Mouse (Mus musculus) gastrocnemius, postnatal 4 days (tissue): ENCODE results near the gene Gm21834. TPM values are rescaled to one million over a fixed set of nuclear protein-coding genes. Genes with fewer than 3 reads are reported as not detected.

Experiments
- DNase-seq, 2 experiments: peaks; one replicate each; pipeline ENCODE4 v3.0.0; 2021 to 2022; ENCODE audit warnings: low spot score in 2 of 2, mixed read lengths in 2 of 2
- long read RNA-seq, 2 experiments: library from polyadenylated mRNA; stranded (forward); transcript quantifications; one replicate each; pipeline ENCODE4 v2.0.0; 2021
- total RNA-seq, 2 experiments: library from RNA; stranded (reverse); gene quantifications; 2 replicates each; pipeline ENCODE4 v1.2.3; 2021

The Gm21834 gene
- not detected for total RNA-seq
- long read RNA-seq, experiment 1, result 0 reads
- long read RNA-seq, experiment 2, result 0 reads

DNA sequence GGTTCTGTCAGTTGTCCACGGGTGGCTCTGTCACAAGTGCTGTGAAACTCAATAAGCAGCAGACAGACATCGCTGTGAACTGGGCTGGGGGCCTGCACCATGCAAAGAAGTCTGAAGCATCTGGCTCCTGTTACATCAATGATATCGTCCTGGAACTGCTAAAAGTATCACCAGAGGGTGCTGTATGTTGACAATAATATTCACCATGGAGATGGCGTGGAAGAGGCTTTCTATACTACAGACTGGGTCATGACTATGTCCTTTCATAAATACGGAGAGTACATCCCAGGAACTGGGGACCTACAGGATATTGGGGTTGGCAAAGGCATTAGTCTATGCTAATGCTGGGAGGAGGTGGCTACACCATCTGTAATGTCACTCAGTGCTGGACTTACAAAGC is at the start of gene Gm21834:
Gene Gm21834, minus strand, starts transcription at position 101 of the 400 bp plus-strand sequence.
- DNase-seq, result no peak

DNA sequence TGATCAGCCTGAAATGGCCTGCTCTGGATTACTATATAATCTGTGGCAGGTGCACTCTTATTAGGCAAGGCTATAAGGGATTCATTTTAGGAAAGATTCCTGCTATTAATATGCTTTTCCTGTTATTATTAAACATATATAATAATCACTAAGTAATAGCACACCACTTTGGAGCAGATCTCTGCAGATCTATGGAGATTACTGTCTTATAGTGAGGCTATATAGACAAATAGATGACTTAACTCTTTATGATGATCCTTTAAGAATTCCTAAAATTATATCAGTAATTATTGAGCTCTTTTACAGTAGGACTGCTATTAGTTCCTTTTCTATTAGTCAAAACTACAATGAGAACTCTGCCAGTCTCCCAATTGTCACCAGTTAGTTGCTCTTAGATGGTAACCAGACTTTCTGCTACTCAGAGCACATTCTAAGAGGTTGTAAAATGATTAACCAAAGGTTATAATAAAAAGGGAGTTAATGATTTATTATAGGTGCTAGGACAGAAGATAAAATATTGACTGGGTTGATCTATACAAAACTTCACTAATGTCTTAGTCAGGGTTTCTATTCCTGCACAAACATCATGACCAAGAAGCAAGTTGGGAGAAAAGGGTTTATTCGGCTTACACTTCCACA is 46.3 kb upstream of the Gm21834 start:
- no peak for DNase-seq

DNA sequence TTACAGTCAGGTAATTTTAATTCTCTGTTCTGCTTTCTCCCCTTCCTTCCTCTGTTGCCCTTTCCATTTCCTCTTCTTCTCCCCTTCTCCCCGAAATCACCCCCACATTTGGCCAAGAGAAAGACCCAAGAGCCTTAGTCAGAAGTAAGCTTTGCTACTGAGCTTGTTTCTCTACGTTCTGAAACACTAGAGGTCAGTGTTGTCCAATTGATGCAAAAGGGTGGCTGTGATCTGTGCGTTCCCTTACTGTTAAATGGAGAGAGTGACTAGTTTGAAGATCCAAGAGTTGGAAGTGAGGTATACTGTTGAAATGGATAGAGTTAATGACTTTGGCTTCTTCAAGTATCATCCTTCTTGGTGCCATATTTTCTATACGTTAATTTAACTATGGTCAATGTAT is 28.9 kb upstream of the Gm21834 start:
- no peak for DNase-seq

DNA sequence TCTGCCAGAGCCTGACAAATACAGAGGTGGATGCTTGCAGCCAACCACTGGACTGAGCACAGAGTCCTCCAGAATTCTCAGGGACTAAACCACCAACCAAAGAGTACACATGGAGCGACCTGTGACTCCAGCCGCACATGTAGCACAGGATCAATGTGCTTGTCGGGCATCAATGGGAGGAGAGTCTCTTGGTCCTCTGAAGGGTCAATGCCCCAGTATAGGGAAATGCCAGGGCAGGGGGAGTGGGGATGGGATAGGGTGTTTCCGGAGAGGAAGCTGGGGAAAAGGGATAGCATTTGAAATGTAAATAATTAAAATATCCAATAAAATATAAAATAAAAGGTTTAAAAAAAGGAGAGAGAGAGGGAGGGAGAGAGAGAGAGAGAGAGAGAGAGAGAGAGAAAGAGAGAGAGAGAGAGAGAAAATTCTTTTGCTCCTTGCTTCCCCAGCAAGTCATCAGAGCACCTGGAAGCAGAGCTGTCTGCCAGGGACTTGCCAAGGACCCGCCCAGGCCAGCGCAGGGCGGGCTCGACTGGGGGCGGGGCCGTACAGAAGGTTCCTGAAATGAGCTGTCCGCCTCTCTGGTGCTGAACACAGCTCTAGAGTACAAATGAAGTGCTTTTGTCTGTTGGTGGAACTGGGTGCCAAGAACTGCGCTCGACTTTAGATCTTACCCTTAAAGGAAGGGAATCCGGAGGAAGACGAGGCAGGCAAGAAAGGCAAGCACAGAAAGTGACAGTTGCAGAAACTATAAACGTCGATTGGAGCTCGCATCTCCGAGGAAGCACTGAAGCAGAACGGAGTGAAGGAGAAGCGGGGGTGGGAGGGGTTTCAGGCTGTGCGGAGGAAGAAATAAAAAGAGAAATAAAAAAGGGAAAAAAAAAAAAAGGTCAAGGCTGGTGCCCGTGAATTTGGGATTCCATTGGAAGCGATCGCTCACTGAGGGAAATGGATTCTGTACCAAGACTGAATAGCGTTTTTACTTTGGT is 26.9 kb upstream of the Gm21834 start, which contains the start of gene Cntnap5c:
Gene Cntnap5c, plus strand, starts transcription at position 949 of the 989 bp plus-strand sequence.
- DNase-seq, result peak in 1 of 2 experiments; percentile 27

DNA sequence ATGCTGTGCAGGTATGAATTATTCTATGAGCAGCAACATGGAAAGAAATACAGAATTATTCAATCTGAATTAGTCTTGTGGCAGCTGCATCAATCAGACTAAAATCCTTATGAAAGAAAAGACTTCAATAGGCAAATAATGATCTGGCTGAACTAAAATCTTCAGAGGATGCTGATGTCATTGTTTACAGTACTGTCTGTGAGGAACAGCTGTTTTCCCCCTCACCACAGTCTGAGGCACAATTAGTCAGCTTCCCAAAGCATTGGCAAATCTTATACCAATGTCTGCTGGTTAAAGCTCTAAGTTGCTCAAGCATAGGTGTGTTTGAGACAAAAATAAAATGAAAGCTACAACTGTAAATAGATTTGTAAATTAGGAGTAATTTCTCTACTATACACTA is 25.3 kb upstream of the Gm21834 start:
- no peak for DNase-seq

DNA sequence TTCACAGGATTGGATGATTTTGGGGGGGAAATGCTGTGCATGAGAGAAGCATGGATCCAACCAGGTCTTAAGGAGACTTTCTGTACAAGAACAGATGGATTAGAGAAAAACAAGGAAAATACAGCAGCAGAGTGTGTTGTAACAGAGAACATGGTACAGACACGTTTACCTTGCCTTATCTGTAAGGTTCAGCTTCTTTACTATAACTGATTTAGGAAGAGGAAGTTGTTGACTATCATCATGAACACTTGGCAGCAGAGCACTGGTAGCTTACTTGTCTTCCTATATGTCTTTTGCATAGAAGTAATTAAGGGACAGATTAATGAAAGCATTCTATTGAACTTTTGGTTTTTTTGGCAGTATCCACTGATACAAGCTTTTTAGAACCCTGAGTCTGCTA is 16.0 kb upstream of the Gm21834 start:
- DNase-seq, result no peak

DNA sequence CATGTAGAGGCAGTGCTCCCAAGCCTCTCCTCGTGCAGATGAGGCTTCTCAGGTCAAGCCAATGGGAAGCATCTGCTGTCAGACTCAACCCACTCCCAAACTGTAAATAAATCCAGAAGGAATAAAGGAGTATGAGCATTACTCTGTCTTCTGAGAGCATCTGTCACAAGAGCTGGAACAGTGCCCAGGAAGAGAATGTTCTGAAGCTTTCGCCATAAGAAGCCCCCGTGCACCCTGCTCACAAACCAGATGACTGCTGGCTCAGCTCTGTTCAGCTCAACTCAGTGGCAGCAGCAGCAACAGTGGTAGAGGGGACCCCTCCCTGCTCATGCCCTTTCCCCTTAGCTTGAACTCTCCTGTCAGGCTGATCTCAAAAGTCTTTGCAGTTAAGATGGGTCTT is 47.2 kb downstream of the Gm21834 start:
- DNase-seq, result no peak

Other genes with a start within 250 kb of the Gm21834 start
- not detected for gene Vmn2r120, start 196.7 kb downstream of the Gm21834 start, total RNA-seq
- not detected for gene Cntnap5c, start 27.4 kb upstream of the Gm21834 start, total RNA-seq